Mouse (Mus musculus): ENCODE results near the gene Nebl. TPM values are rescaled to one million over a fixed set of nuclear protein-coding genes. Genes with fewer than 3 reads are reported as not detected.

Gene Nebl
- polyA plus RNA-seq, 1 experiment from 2014 or later, result 0.22 TPM

- H3K36me3 ChIP-seq (ENCODE audit: control insufficient read depth, insufficient read depth), result no peaks in the 10 kb centered on the region
- no peak overlapping the region for H3K27ac ChIP-seq (ENCODE audit: low read depth, low read length)
- H3K4me2 ChIP-seq (replicated peaks; ENCODE audit: low read depth), result no peak overlapping the region
- 86% methylated on average over 8 of the region's 8 CpGs for WGBS
- no peaks in the 10 kb centered on the region for H3K9me3 ChIP-seq (ENCODE audit: control insufficient read depth)
- ATAC-seq, result no peak
- no peak for TF ChIP-seq CTCF (IDR thresholded peaks at IDR 0.05; ENCODE audit: low read depth)
- no peaks in the 10 kb centered on the region for H3K4me1 ChIP-seq (replicated peaks; ENCODE audit: control insufficient read depth, insufficient read depth, low read length)
- no peaks in the 10 kb centered on the region for H3K27me3 ChIP-seq (replicated peaks; ENCODE audit: control insufficient read depth, insufficient read depth, low read length)
- no peak overlapping the region for H3K9ac ChIP-seq (ENCODE audit: low read depth, low read length)
- H3K4me3 ChIP-seq (ENCODE audit: low read depth, low read length), result no peak overlapping the region
These were observed 59.7 kb downstream of the Nebl start for GRCm38 (mm10) chr2:17671566-17671965.

- Histone ChIP-seq H3K9me3 (ENCODE audit: control insufficient read depth) (no peaks in the 10 kb centered on the region), H3K4me2 (replicated peaks; ENCODE audit: low read depth) (no peak overlapping the region), H3K27me3 (replicated peaks; ENCODE audit: control insufficient read depth, insufficient read depth, low read length) (no peaks in the 10 kb centered on the region), H3K9ac (ENCODE audit: low read depth, low read length) (no peak overlapping the region), H3K4me1 (replicated peaks; ENCODE audit: control insufficient read depth, insufficient read depth, low read length) (no peaks in the 10 kb centered on the region), H3K36me3 (ENCODE audit: control insufficient read depth, insufficient read depth) (no peaks in the 10 kb centered on the region), H3K27ac (ENCODE audit: low read depth, low read length) (no peak overlapping the region), H3K4me3 (ENCODE audit: low read depth, low read length) (no peak overlapping the region)
- WGBS, result 59% methylated on average over 10 of the region's 10 CpGs
- no peak for ATAC-seq
- TF ChIP-seq CTCF (IDR thresholded peaks at IDR 0.05; ENCODE audit: low read depth), result no peak
These were observed 61.3 kb downstream of the Nebl start for GRCm38 (mm10) chr2:17669953-17670352.

GRCm38 (mm10) chr2:17669000-17669399, 62.3 kb downstream of the Nebl start:
- 62% methylated on average over 2 of the region's 2 CpGs for WGBS
- Histone ChIP-seq H3K9ac (ENCODE audit: low read depth, low read length) (no peak overlapping the region), H3K4me2 (replicated peaks; ENCODE audit: low read depth) (no peak overlapping the region), H3K9me3 (ENCODE audit: control insufficient read depth) (no peaks in the 10 kb centered on the region), H3K27ac (ENCODE audit: low read depth, low read length) (no peak overlapping the region), H3K4me3 (ENCODE audit: low read depth, low read length) (no peak overlapping the region), H3K4me1 (replicated peaks; ENCODE audit: control insufficient read depth, insufficient read depth, low read length) (no peaks in the 10 kb centered on the region), H3K36me3 (ENCODE audit: control insufficient read depth, insufficient read depth) (no peaks in the 10 kb centered on the region), H3K27me3 (replicated peaks; ENCODE audit: control insufficient read depth, insufficient read depth, low read length) (no peaks in the 10 kb centered on the region)
- no peak for TF ChIP-seq CTCF (IDR thresholded peaks at IDR 0.05; ENCODE audit: low read depth)
- ATAC-seq, result no peak

GRCm38 (mm10) chr2:17658176-17658575, 73.1 kb downstream of the Nebl start:
- no peak for TF ChIP-seq CTCF (IDR thresholded peaks at IDR 0.05; ENCODE audit: low read depth)
- Histone ChIP-seq H3K36me3 (ENCODE audit: control insufficient read depth, insufficient read depth) (no peaks in the 10 kb centered on the region), H3K4me2 (replicated peaks; ENCODE audit: low read depth) (no peak overlapping the region), H3K27ac (ENCODE audit: low read depth, low read length) (no peak overlapping the region), H3K4me3 (ENCODE audit: low read depth, low read length) (no peak overlapping the region), H3K27me3 (replicated peaks; ENCODE audit: control insufficient read depth, insufficient read depth, low read length) (no peaks in the 10 kb centered on the region), H3K9ac (ENCODE audit: low read depth, low read length) (no peak overlapping the region), H3K9me3 (ENCODE audit: control insufficient read depth) (no peaks in the 10 kb centered on the region), H3K4me1 (replicated peaks; ENCODE audit: control insufficient read depth, insufficient read depth, low read length) (no peaks in the 10 kb centered on the region)
- no peak for ATAC-seq
- 71% methylated on average over 5 of the region's 5 CpGs for WGBS

- WGBS, result 71% methylated on average over 10 of the region's 10 CpGs
- no peaks in the 10 kb centered on the region for H3K27me3 ChIP-seq (replicated peaks; ENCODE audit: control insufficient read depth, insufficient read depth, low read length)
- H3K36me3 ChIP-seq (ENCODE audit: control insufficient read depth, insufficient read depth), result no peaks in the 10 kb centered on the region
- no peaks in the 10 kb centered on the region for H3K9me3 ChIP-seq (ENCODE audit: control insufficient read depth)
- no peak for TF ChIP-seq CTCF (IDR thresholded peaks at IDR 0.05; ENCODE audit: low read depth)
- H3K4me3 ChIP-seq (ENCODE audit: low read depth, low read length), result no peak overlapping the region
- H3K4me2 ChIP-seq (replicated peaks; ENCODE audit: low read depth), result no peak overlapping the region
- ATAC-seq, result no peak
- no peak overlapping the region for H3K27ac ChIP-seq (ENCODE audit: low read depth, low read length)
- no peak overlapping the region for H3K9ac ChIP-seq (ENCODE audit: low read depth, low read length)
- no peaks in the 10 kb centered on the region for H3K4me1 ChIP-seq (replicated peaks; ENCODE audit: control insufficient read depth, insufficient read depth, low read length)
These were observed 81.0 kb downstream of the Nebl start for GRCm38 (mm10) chr2:17650147-17650834.

- ATAC-seq, result no peak
- no peak for TF ChIP-seq CTCF (IDR thresholded peaks at IDR 0.05; ENCODE audit: low read depth)
These were observed 81.5 kb downstream of the Nebl start for GRCm38 (mm10) chr2:17649728-17650127.

More at GRCm38 (mm10) chr2:17649728-17650127, 81.5 kb downstream of the Nebl start:
- H3K27ac ChIP-seq (ENCODE audit: low read depth, low read length), result no peak overlapping the region
- no peak overlapping the region for H3K9ac ChIP-seq (ENCODE audit: low read depth, low read length)
- H3K9me3 ChIP-seq (ENCODE audit: control insufficient read depth), result no peaks in the 10 kb centered on the region
- H3K36me3 ChIP-seq (ENCODE audit: control insufficient read depth, insufficient read depth), result no peaks in the 10 kb centered on the region
- WGBS, result 61% methylated on average over 3 of the region's 3 CpGs
- no peaks in the 10 kb centered on the region for H3K4me1 ChIP-seq (replicated peaks; ENCODE audit: control insufficient read depth, insufficient read depth, low read length)
- no peak overlapping the region for H3K4me2 ChIP-seq (replicated peaks; ENCODE audit: low read depth)
- H3K4me3 ChIP-seq (ENCODE audit: low read depth, low read length), result no peak overlapping the region
- no peaks in the 10 kb centered on the region for H3K27me3 ChIP-seq (replicated peaks; ENCODE audit: control insufficient read depth, insufficient read depth, low read length)
